Mouse (Mus musculus) lung, postnatal 0 days (tissue): ENCODE results near the gene Tmem30a. TPM values are rescaled to one million over a fixed set of nuclear protein-coding genes. Genes with fewer than 3 reads are reported as not detected.
A peak's percentile ranks its signal among the peaks of the same experiment; 100 is the strongest.

ENCODE experiments used
- ATAC-seq: fragments of 200-750 bp; cut with Nextera tagmentation; 2 replicates; pipeline ENCODE4 v1.8.0; 2017; ENCODE audit warnings: moderate library complexity
- DNase-seq: peaks from one replicate; pipeline ENCODE4 v3.0.0-alpha.2; 2016; ENCODE audit warnings: low spot score
- H3K27ac ChIP-seq: fragments of 300-500 bp; sonication (generic); 2 replicates; pipeline ENCODE4 v1.5.1; 2014; ENCODE audit warnings: antibody characterized with exemption, mild to moderate bottlenecking, low read length, mixed read lengths
- H3K27me3 ChIP-seq: fragments of 300-500 bp; sonication (generic); replicated peaks from 2 replicates; pipeline ENCODE4 v1.6.1; 2014; ENCODE audit warnings: low read length, mixed read lengths; ENCODE audit not compliant: insufficient read depth
- H3K36me3 ChIP-seq: fragments of 300-500 bp; sonication (generic); 2 replicates; pipeline ENCODE4 v1.6.1; 2014; ENCODE audit warnings: low read length, mixed read lengths; ENCODE audit not compliant: insufficient read depth
- H3K4me1 ChIP-seq: fragments of 300-500 bp; sonication (generic); 2 replicates; pipeline ENCODE4 v1.6.1; 2014; ENCODE audit warnings: antibody characterized with exemption, low read depth, low read length, mixed read lengths; ENCODE audit not compliant: insufficient read depth
- H3K4me2 ChIP-seq: fragments of 300-500 bp; sonication (generic); replicated peaks from 2 replicates; pipeline ENCODE4 v1.6.1; 2014; ENCODE audit warnings: low read depth, mild to moderate bottlenecking, low read length, moderate library complexity, mixed read lengths
- H3K4me3 ChIP-seq: fragments of 300-500 bp; sonication (generic); 2 replicates; pipeline ENCODE4 v1.5.1; 2014; ENCODE audit warnings: low read depth, low read length
- H3K9ac ChIP-seq: fragments of 300-500 bp; sonication (generic); replicated peaks from 2 replicates; pipeline ENCODE4 v1.6.1; 2014; ENCODE audit warnings: low read depth, mild to moderate bottlenecking
- H3K9me3 ChIP-seq: fragments of 300-500 bp; sonication (generic); 2 replicates; pipeline ENCODE4 v1.6.1; 2016; ENCODE audit warnings: low read length, mixed read lengths
- CTCF ChIP-seq: IDR thresholded peaks from 2 replicates; pipeline ENCODE4 v1.5.1; 2016; ENCODE audit warnings: antibody characterized with exemption, mild to moderate bottlenecking
- EP300 ChIP-seq: IDR thresholded peaks from 2 replicates; pipeline ENCODE4 v1.6.1; 2016; ENCODE audit warnings: antibody characterized with exemption, mild to moderate bottlenecking, control low read depth
- WGBS: fragments of 180-500 bp; shearing (Covaris S2); extraction: QIAGEN DNeasy Blood & Tissue Kit; methylation state at CpG from one replicate; pipeline ENCODE4 v1.1.7; 2014; 5-methylcytosine and 5-hydroxymethylcytosine counted together
- polyA plus RNA-seq: library from polyadenylated mRNA; unstranded; fragments of >200 nt; fragmentation: Nextera tagmentation; extraction: Ambion mirVana; gene quantifications from 2 replicates; pipeline ENCODE4 v1.2.1, GENCODE M21; 2015

Tmem30a gene
- polyA plus RNA-seq, 1 experiment from 2014 or later, result 129 TPM

- Histone ChIP-seq H3K4me3 (peak within 1 kb of the TSS; percentile 88), H3K9me3 (no peaks in the 10 kb centered on the region), H3K4me2 (peak within 1 kb of the TSS; percentile 79), H3K27ac (peak within 1 kb of the TSS; percentile 83), H3K9ac (peak within 1 kb of the TSS; percentile 81), H3K36me3 (0 out of 2 replicates have a peak, but pooled peaks cover 3% of the 10 kb centered on the region), H3K4me1 (peaks cover 10% of the 10 kb centered on the region; the same call in 1 of the 2 replicates), H3K27me3 (no peaks in the 10 kb centered on the region)
- peak; percentile 98 for ATAC-seq
- under 1% methylated on average over 49 of the region's 49 CpGs for WGBS
- peak; percentile 99 for DNase-seq
- TF ChIP-seq CTCF (no peak; the same call in 1 of the 2 replicates), EP300 (no peak)
Measured at GRCm38 (mm10) chr9:79759385-79760005, 33.8 kb downstream of the Tmem30a start, which contains the start of gene Cox7a2. Gene Cox7a2, minus strand, starts transcription at chr9:79759878.

GRCm38 (mm10) chr9:79755311-79755710 is 38.0 kb downstream of the Tmem30a start:
- no peak overlapping the region for H3K27ac ChIP-seq
- no peak overlapping the region for H3K4me3 ChIP-seq
- DNase-seq (no peak), ATAC-seq (no peak)
- peaks cover 8% of the 10 kb centered on the region; the same call in 1 of the 2 replicates for H3K4me1 ChIP-seq
- WGBS, result 94% methylated on average over 4 of the region's 4 CpGs
- H3K36me3 ChIP-seq, result 0 out of 2 replicates have a peak, but pooled peaks cover 3% of the 10 kb centered on the region
- H3K27me3 ChIP-seq, result no peaks in the 10 kb centered on the region
- no peaks in the 10 kb centered on the region for H3K9me3 ChIP-seq
- no peak overlapping the region for H3K4me2 ChIP-seq
- no peak overlapping the region for H3K9ac ChIP-seq
- TF ChIP-seq CTCF (no peak), EP300 (no peak)

GRCm38 (mm10) chr9:79751846-79752245 is 41.5 kb downstream of the Tmem30a start:
- ATAC-seq, result no peak
- H3K4me1 ChIP-seq, result no peaks in the 10 kb centered on the region
- WGBS, result 78% methylated on average over 8 of the region's 8 CpGs

GRCm38 (mm10) chr9:79750709-79751108 is 42.6 kb downstream of the Tmem30a start:
- Histone ChIP-seq H3K4me2 (no peak overlapping the region), H3K36me3 (no peaks in the 10 kb centered on the region), H3K4me3 (no peak overlapping the region), H3K9me3 (no peaks in the 10 kb centered on the region), H3K27me3 (no peaks in the 10 kb centered on the region), H3K9ac (no peak overlapping the region), H3K27ac (no peak overlapping the region), H3K4me1 (no peaks in the 10 kb centered on the region)
- DNase-seq, result no peak
- ATAC-seq, result no peak
- WGBS, result 46% methylated on average over 7 of the region's 7 CpGs
- TF ChIP-seq CTCF (no peak), EP300 (no peak)

More at GRCm38 (mm10) chr9:79751846-79752245, 41.5 kb downstream of the Tmem30a start:
- H3K9ac ChIP-seq, result no peak overlapping the region
- no peak for DNase-seq
- H3K9me3 ChIP-seq, result no peaks in the 10 kb centered on the region
- H3K4me3 ChIP-seq, result no peak overlapping the region
- H3K27me3 ChIP-seq, result no peaks in the 10 kb centered on the region
- no peak overlapping the region for H3K4me2 ChIP-seq
- no peak overlapping the region for H3K27ac ChIP-seq
- no peak for TF ChIP-seq EP300
- TF ChIP-seq CTCF, result no peak
- 0 out of 2 replicates have a peak, but pooled peaks cover 3% of the 10 kb centered on the region for H3K36me3 ChIP-seq

DNA sequence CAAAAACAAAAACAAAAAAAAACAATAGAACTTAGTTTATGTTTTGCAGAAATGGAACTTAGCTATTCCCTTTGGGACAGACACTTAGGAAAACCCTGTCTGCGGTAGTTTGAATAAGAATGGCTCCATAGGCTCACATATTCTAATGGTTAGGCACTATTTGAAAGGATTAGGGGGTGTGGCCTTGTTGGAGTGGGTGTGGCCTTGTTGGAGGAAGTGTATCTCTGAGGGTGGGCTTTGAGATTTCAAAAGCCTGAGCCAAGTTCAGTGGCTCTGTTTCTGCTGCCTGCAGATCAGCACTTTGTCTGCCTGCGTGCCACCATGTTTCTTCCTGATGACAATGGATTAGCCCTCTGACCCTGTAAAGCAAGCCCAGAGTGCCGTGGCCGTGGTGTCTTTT is 48.3 kb downstream of the Tmem30a start:
- no peak for ATAC-seq
- Histone ChIP-seq H3K27me3 (no peaks in the 10 kb centered on the region), H3K4me3 (no peak overlapping the region), H3K4me2 (no peak overlapping the region), H3K4me1 (no peaks in the 10 kb centered on the region), H3K27ac (no peak overlapping the region), H3K9me3 (no peaks in the 10 kb centered on the region), H3K9ac (no peak overlapping the region), H3K36me3 (no peaks in the 10 kb centered on the region)
- WGBS, result 69% methylated on average over 4 of the region's 4 CpGs
- no peak for DNase-seq
- TF ChIP-seq EP300, result no peak
- no peak for TF ChIP-seq CTCF

- H3K4me1 ChIP-seq, result no peaks in the 10 kb centered on the region
Measured at GRCm38 (mm10) chr9:79735608-79736007, 57.7 kb downstream of the Tmem30a start.

More at GRCm38 (mm10) chr9:79735608-79736007, 57.7 kb downstream of the Tmem30a start:
- H3K36me3 ChIP-seq, result no peaks in the 10 kb centered on the region
- H3K9me3 ChIP-seq, result no peaks in the 10 kb centered on the region
- DNase-seq (no peak), ATAC-seq (no peak)
- H3K27me3 ChIP-seq, result no peaks in the 10 kb centered on the region
- 77% methylated on average over 6 of the region's 6 CpGs for WGBS
- H3K9ac ChIP-seq, result no peak overlapping the region
- no peak overlapping the region for H3K4me2 ChIP-seq
- H3K4me3 ChIP-seq, result no peak overlapping the region
- H3K27ac ChIP-seq, result no peak overlapping the region
- no peak for TF ChIP-seq CTCF
- TF ChIP-seq EP300, result no peak
